Mouse (Mus musculus) left cerebral cortex, adult 11 months (tissue): ENCODE results near the gene Ptprj.

Experiments used
- DNase-seq: peaks from one replicate; pipeline ENCODE4 v3.0.0; 2022; ENCODE audit warnings: low spot score

Gene Ptprj

DNA sequence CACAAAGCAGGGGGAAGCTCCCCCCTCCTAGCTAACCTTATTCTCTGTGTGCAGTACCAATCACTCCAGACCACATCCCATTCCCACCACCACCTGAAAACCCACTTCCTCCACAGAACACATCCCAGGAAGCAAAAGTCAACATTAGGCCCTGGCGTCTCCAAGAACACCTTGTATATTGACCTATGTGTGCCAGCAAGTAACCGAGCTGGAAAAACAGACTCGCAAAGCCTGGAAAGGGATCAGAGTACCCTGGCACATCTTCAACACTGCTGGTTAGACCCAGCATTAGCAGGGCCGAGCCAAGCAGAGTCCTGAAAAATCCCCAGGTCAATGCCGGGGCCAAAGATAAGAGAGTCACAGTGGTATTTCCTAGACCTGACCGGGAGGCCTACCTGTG, 58.0 kb downstream of the Ptprj start:
- DNase-seq: no peak

GRCm38 (mm10) chr2:90521909-90522308, 58.5 kb downstream of the Ptprj start:
- DNase-seq: no peak

DNA sequence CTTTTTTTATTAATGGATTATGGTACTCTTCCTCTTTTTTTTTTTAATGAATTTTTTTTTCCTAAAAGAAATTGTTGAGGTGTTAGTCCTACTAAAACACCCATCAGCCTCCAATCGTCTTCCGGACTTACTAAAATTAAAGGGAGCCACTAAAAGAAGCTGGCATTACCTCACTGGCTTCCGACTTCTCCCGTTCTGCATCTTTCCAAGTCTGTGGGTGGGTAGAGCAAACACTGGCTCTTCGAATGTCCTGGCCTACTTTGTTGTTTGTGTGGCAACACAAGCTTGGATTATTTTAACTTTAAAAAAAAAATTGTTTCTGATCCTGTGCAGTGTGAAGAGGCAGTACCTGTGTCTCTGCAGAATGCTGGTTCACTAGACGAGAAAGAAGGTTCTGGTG, 62.2 kb downstream of the Ptprj start:
- no peak for DNase-seq

- DNase-seq: no peak
Observed at GRCm38 (mm10) chr2:90514969-90515368, 65.5 kb downstream of the Ptprj start.

- DNase-seq: no peak
Observed at GRCm38 (mm10) chr2:90509268-90509667, 71.2 kb downstream of the Ptprj start.

DNA sequence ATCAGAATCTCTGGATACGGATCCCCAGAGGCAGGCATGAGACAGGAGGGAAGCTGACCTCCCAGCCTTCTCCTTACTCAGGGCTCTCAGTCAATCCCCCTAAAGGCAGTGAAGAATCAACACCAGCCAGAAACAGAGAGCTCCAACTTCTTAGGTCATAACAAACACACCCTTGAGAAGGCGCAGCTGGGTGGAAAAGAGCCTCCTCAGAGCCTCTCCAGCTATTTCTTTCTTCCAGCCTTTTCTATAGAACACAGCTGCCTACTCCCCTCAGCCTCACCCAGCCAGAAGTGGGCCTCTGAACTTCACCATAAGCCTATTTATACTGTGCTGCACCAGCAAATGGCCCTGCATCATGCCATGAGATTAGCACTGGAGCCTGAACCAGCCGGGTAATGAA, 74.3 kb downstream of the Ptprj start:
- DNase-seq: no peak

GRCm38 (mm10) chr2:90504731-90505171, 75.7 kb downstream of the Ptprj start:
- peak; percentile 60 for DNase-seq

DNA sequence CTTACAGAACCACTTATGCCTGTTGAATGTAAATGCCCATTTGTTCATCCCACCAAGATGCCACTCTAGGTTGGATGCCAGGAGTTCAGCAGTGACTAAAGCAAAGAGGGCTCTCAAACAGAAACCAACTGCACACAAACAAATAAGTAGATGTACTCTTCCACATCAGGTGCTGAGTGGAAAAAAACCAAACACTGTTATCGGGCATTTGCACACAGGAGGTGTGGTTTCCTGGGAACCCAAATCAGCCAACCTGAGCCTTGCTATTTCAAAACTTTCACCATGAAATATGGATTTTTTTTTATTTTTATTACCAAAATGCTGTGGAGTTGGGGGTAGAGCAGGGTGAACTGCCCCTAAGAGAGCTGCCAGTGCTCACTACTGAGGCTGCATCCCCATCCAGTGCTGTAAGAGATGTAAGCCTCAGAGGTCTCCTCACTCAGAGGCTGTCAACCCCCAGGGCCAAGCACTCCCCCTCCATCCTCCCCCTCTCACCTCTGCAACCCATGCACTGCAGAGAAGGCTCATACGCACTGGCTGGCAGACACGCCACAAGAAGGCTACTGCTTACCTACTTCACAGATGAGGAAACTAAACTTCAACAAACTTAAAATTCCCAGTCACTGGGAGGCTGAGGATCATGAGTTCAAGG, 77.1 kb downstream of the Ptprj start:
- DNase-seq: no peak

- no peak for DNase-seq
Observed at GRCm38 (mm10) chr2:90502738-90503137, 77.7 kb downstream of the Ptprj start.

GRCm38 (mm10) chr2:90501708-90502107, 78.7 kb downstream of the Ptprj start:
- no peak for DNase-seq

GRCm38 (mm10) chr2:90500892-90501291, 79.6 kb downstream of the Ptprj start:
- DNase-seq: no peak

- no peak for DNase-seq
Observed at GRCm38 (mm10) chr2:90499002-90499401, 81.4 kb downstream of the Ptprj start.

DNA sequence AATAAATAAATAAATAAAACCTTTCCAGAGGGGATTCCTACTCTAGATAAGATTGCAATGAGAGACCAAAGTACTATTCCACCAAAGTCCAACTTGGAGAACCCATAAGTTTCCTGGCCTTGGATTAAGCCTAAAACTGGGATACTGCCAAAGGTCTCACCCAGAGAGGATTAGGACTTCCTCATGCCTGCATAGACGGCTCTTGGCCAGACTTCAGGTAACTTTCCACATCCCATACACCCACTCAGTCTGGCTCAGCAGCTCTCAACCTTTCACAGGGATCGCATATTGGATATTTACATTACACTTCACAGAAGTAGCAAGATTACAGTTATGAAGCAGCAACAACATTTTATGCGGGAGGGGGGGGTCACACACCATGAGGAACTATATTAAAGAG, 82.9 kb downstream of the Ptprj start:
- no peak for DNase-seq

DNA sequence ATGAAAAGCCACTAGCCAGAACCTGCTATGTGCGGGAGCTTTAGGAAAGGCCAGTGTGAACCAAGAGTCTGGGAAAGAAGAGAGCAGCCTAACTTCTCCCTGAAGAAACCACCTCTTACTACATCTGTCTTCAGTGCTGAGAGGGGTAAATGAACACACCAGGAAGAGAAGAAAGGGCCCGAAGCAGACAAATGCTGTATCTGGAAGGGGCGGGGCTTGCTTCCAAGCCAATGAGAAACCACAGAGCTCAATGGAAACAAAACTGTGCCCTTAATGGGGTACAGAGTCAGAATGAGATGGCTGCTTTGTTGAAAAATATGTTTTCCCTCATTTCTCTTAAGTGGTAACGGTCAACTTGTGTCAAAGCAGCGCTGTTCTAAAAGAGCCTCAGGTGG, 83.8 kb downstream of the Ptprj start:
- no peak for DNase-seq

GRCm38 (mm10) chr2:90496012-90496679, 84.3 kb downstream of the Ptprj start:
- no peak for DNase-seq

GRCm38 (mm10) chr2:90490279-90491046, 90.0 kb downstream of the Ptprj start:
- no peak for DNase-seq

- no peak for DNase-seq
Observed at GRCm38 (mm10) chr2:90489839-90490238, 90.6 kb downstream of the Ptprj start.

DNA sequence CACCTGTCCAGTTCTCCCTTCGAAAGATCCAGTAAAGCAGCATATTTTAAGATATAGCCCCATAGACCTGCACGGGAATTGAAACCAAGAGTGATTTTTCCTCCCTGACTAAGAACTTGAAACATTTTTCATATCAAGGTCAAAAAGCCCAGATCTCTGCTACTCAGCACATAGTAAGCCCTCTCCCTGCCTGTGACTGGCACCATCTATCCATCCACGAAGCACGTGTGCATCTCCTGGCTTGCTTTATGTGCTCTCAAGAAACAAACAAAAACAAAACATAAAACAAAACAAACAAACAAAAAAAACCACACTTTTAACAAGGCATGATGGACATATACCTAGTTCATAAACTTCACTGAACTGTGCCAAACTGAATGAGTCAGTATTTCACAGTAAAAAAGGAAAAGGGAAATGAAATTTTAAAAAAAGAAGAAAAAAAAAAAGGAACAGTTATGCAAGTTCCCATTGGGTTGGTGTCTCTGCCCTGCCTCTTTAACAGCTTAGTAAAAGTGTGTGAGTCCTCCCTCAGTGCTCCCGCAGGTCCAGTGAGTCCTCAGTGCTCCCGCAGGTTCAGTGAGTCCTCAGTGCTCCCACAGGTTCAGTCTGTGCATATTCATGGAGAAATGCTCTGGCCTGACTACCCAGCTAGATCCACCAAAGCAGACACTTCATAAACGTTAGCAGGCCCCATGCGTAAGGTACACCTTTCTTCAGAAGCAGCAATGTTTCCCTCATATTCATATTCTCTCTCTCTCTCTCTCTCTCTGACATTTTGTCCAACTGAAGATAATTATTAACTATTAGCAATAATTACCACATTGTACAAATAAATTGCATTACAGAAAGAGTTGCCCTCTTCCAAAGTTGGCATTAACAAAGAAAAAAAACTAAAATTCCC, 91.5 kb downstream of the Ptprj start:
- no peak for DNase-seq

DNA sequence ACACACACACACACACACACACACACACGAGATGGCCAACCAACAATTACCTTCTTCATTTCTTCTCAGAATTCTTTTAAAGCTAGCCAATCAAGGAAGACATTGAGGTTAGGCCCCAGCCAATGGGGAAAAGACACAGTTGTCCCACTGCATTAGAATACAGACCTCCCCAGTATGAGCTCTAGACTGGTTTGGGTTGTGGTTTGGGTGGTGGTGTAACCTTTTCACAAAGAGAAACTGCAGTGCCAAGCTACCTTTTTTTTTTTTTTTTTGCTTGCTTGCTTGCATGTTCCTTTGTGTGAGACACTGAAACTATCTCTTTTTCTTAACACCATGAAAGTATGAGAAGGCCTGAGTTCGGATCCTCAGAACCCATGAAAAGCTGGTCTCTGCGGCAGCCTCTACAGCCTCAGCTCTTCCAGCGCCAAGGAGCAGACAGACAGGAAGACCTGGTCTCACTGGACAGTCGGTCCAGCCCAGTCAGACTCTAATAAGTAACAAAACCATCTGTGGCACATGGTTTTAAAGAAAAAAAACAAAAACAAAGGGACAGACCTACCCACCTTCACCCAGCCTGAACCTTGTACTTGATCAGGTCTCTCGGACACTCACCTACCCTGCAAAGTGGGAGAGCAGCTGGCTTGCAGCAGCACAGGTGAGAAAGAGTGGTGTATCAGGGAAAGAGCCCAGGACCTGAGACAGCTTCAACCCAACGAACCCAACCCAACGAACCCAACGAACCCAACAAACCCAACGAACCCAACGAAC, 92.8 kb downstream of the Ptprj start:
- no peak for DNase-seq

DNA sequence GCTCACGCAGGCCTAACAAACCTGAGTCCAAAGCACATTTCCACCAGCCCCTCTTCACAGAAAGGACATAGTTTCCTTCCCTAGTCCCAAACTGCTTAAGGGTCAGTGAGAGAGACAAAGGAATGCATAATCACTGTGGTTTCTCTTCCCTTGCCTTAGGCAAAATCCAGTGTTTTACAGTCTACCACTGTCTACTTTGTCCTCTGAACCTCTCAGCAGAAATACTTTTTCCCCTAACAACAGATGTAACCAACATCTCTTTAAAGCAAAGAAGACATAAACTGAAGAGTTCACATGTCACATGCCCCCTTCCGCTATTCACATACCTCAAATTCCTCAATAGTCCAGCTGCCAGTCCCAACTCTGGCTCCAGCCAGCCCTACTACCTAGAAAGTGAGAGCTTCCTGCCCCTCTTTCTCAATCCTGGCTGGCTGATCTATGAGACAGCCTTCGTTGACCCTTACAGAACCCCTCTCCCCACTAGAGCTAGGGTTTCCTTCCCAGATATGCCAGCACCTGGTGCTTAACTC, 94.2 kb downstream of the Ptprj start:
- DNase-seq: no peak

DNA sequence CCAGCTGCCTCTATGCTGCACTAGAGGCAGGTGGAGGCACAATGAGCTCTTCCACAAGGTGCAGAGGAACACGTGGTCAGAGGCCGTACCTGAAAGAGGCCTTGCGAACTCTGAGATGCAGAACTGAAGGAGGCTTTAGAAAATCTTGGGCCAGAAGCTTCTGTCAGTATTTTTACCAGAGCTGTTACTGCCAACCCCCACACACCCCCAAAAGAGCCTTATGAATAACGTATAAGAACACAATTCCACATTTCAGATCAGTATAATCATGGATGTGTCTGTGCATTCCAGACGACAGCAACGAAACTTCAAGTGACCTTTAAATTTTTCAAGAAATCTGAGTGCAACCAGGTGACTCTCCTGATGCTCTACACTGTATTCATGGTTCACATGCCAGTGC, 98.9 kb downstream of the Ptprj start:
- no peak for DNase-seq
